Mouse (Mus musculus): ENCODE results near the gene Klrk1. TPM values are rescaled to one million over a fixed set of nuclear protein-coding genes. Genes with fewer than 3 reads are reported as not detected.

Gene Klrk1
- polyA plus RNA-seq, 1 experiment from 2014 or later = 0.32 TPM

GRCm38 (mm10) chr6:129565257-129565656 lies 58.4 kb downstream of the Klrk1 start:
- no peak overlapping the region for H3K9ac ChIP-seq (replicated peaks)
- no peaks in the 10 kb centered on the region for H3K4me1 ChIP-seq
- H3K36me3 ChIP-seq = no peaks in the 10 kb centered on the region
- no peak overlapping the region for H3K4me3 ChIP-seq
- no peak for ATAC-seq (ENCODE audit: low FRiP score, low read depth)
- H3K4me2 ChIP-seq (replicated peaks) = no peak overlapping the region
- no peaks in the 10 kb centered on the region for H3K27me3 ChIP-seq
- H3K9me3 ChIP-seq = no peaks in the 10 kb centered on the region
- no peak overlapping the region for H3K27ac ChIP-seq (replicated peaks)
- 85% methylated on average over 2 of the region's 2 CpGs for WGBS

Other genes starting within 250 kb of the Klrk1 start
- gene Clec12b, start 238.0 kb downstream of the Klrk1 start, polyA plus RNA-seq (2016; fragmentation: Nextera tagmentation; extraction: Ambion mirVana) = not detected in 2 replicates
- 7.1 and 9.0 TPM in 2 replicates for gene Clec1b, start 226.6 kb downstream of the Klrk1 start, polyA plus RNA-seq (2016; fragmentation: Nextera tagmentation; extraction: Ambion mirVana)
- gene Clec9a, start 215.0 kb downstream of the Klrk1 start, polyA plus RNA-seq (2016; fragmentation: Nextera tagmentation; extraction: Ambion mirVana) = 0.17 and 0.22 TPM in 2 replicates
- 0.86 and 1.3 TPM in 2 replicates for gene Clec1a, start 171.9 kb downstream of the Klrk1 start, polyA plus RNA-seq (2016; fragmentation: Nextera tagmentation; extraction: Ambion mirVana)
- 0.06 and 0.07 TPM in 2 replicates for gene Olr1, start 116.7 kb downstream of the Klrk1 start, polyA plus RNA-seq (2016; fragmentation: Nextera tagmentation; extraction: Ambion mirVana)
- gene Tmem52b, start 111.3 kb downstream of the Klrk1 start, polyA plus RNA-seq (2016; fragmentation: Nextera tagmentation; extraction: Ambion mirVana) = not detected in 2 replicates
- 94.3 and 96.6 TPM in 2 replicates for gene Gabarapl1, start 90.7 kb downstream of the Klrk1 start, polyA plus RNA-seq (2016; fragmentation: Nextera tagmentation; extraction: Ambion mirVana)
- not detected in 2 replicates for gene Klre1, start 46.0 kb downstream of the Klrk1 start, polyA plus RNA-seq (2016; fragmentation: Nextera tagmentation; extraction: Ambion mirVana)
- 0.47 TPM in 1 of 2 replicates, not detected in the other for gene Klrd1, start 32.1 kb downstream of the Klrk1 start, polyA plus RNA-seq (2016; fragmentation: Nextera tagmentation; extraction: Ambion mirVana)
- gene Klrc3, start 19.5 kb upstream of the Klrk1 start, polyA plus RNA-seq (2016; fragmentation: Nextera tagmentation; extraction: Ambion mirVana) = not detected in 2 replicates
- gene Klrc2, start 36.8 kb upstream of the Klrk1 start, polyA plus RNA-seq (2016; fragmentation: Nextera tagmentation; extraction: Ambion mirVana) = not detected in 2 replicates
- gene Klrc1, start 55.1 kb upstream of the Klrk1 start, polyA plus RNA-seq (2016; fragmentation: Nextera tagmentation; extraction: Ambion mirVana) = not detected in 2 replicates
- not detected in 2 replicates for gene Klri1, start 93.3 kb upstream of the Klrk1 start, polyA plus RNA-seq (2016; fragmentation: Nextera tagmentation; extraction: Ambion mirVana)
- gene Klri2, start 116.6 kb upstream of the Klrk1 start, polyA plus RNA-seq (2016; fragmentation: Nextera tagmentation; extraction: Ambion mirVana) = not detected in 2 replicates
- not detected in 2 replicates for gene Gm156, start 160.4 kb upstream of the Klrk1 start, polyA plus RNA-seq (2016; fragmentation: Nextera tagmentation; extraction: Ambion mirVana)
- gene Gm17631, start 238.8 kb upstream of the Klrk1 start, polyA plus RNA-seq (2016; fragmentation: Nextera tagmentation; extraction: Ambion mirVana) = not detected in 2 replicates